Mouse (Mus musculus) CD8-positive naive resting alpha-beta T cell, adult 2 months (primary cell): ENCODE results near the gene Gtf2ird1.

ENCODE experiments used
- DNase-seq, 2 experiments: peaks; one replicate each; pipeline ENCODE4 v3.0.0; 2022; ENCODE audit warnings: low read depth in 2 of 2, low spot score in 2 of 2

The Gtf2ird1 gene

GRCm38 (mm10) chr5:134314688-134315622, 141.6 kb downstream of the Gtf2ird1 start, which contains the start of gene Gtf2i:
Gene Gtf2i (minus strand): TSS chr5:134314760.
- peak; percentile 84 to 86 for DNase-seq

GRCm38 (mm10) chr5:134314068-134314674, 142.3 kb downstream of the Gtf2ird1 start:
- no peak for DNase-seq

DNA sequence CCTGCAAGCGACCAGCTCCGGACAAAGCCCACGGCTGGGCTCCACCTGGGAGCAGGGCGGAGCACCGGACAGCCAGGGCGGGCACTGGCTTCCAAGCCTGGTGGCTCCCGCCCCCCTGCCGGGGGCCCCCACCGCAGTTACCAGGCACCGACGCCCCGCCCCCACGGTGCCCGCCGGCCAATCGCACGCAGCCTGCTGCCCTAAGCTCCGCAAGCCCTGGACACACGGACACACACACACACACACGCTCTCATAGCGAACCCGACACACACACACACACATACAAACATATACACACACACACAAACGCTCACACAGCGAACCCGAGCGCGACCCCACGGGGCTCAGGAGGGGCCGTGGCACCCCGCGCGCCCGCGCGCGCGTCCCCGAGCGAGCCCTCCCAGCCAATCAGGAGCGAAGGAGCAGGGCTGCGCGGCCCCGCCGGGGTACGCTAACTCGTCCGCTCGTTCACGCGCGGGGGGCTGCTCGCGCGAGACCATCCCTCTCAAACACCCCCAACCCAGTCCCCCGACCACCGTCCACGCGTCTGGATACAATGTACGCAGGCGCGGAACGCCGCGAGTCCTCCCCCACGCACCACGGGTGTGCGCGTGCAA, 143.0 kb downstream of the Gtf2ird1 start:
- peak; percentile 72 to 81 for DNase-seq

DNA sequence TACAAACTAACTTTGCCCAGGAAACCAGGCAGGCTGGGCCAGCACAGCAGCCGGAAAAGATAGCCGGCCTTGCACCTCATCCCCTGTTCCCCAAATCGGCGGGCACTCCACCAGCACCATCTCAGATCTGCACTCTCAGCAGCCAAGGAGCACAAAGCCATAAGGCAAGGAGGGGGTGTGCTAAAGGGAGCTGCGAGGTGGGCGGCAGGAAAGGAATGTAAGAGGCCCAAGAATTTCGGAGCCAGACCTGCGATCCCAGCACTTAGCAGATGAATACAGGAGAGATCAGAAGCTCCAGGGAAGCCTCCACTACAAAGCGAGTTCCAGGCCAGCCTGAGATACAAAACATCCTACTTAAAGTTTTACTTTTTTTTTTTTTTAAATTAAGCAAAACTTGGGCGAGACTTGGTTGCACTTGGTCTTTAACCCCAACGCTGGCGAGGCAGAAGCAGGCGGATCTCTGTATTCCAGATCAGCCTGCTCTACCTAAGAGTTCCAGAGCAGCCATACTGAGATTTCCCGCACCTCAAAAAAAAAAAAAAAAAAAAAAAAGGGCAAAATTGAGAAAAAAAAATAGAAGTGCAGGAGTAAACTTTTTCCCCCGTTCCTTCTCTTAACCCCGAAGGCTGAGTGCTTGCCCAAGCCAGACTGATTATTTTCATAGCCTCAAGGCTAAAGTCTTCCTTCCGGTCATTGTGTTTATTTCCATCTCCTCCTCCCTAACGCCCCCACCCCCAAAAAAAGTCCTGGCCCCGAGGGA, 143.6 kb downstream of the Gtf2ird1 start:
- peak; percentile 15 to 18 for DNase-seq

DNA sequence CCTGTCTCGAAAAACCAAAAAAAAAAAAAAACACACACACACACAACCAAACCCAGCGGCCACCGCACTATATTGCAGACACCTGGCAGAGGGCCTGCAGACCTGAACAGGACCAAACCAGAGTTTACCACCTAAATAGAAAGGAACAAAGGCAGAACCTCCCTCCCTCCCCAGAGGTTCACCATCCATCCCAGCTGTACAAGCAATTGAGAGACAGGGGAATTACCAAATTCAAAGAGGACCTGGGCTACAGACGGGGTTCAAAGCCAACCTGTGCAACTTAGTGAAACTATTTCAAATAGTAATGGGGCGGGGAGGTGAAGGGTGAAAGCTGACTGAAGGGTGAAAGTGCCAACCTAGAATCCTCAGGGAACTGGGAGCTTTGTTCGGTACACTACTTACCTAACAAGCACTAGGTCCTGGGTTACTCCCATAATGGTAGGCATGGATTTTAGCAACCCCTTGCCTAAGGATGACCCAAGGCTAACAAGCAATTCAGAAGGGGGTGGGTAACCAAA, 144.6 kb downstream of the Gtf2ird1 start:
- no peak for DNase-seq

- DNase-seq, result no peak
Measured at GRCm38 (mm10) chr5:134310201-134310600, 146.3 kb downstream of the Gtf2ird1 start.

GRCm38 (mm10) chr5:134309345-134309744, 147.2 kb downstream of the Gtf2ird1 start:
- no peak for DNase-seq
